Mouse (Mus musculus) liver, postnatal 0 days (tissue): ENCODE results near the gene Snai3.

Experiments
- CTCF ChIP-seq: sonication (generic); IDR thresholded peaks from 2 replicates; pipeline ENCODE4 v1.5.1; 2016; ENCODE audit warnings: antibody characterized with exemption, low read depth
- EP300 ChIP-seq: IDR thresholded peaks from 2 replicates; pipeline ENCODE4 v1.6.1; 2016; ENCODE audit warnings: antibody characterized with exemption, low read depth, mild to moderate bottlenecking

DNA sequence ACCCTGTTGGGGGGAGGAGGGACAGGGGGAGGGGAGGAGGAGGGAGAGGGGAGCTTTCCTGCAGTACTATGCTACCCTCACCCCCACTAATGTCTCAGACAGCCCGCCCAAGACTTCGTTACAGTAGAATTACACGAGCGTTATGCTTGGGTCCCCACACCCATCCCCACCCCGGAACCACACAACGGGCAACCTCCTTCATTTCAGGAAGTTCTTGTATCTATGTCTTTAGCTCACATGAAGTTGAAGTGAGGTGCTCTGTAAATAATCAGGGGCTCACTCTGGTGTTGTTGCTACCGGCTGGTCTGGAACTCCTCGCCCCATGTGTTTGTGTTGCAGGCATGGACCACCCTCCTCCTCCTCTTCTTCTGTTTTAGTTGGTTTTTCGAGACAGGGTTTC lies 32.4 kb downstream of the Snai3 start:
- TF ChIP-seq CTCF (no peak), EP300 (no peak)
